Mouse (Mus musculus): ENCODE results near the gene Acyp2.
"Not testable (repeated sequence)": the region's sequence is repeated elsewhere in the genome, so short reads cannot be mapped to it uniquely, and the experiment has no call there.

Acyp2 gene

GRCm38 (mm10) chr11:30649001-30649637 lies at the start of gene Acyp2:
Gene Acyp2 (minus strand): TSS chr11:30649587.
- DNase-seq (ENCODE audit: low spot score in 2 of 2): peak; percentile 86 to 89

- no peak for DNase-seq (ENCODE audit: low spot score in 2 of 2)
Observed at GRCm38 (mm10) chr11:30689421-30689820, 40.0 kb upstream of the Acyp2 start.

- DNase-seq (ENCODE audit: low spot score in 2 of 2): peak; percentile 22 to 67
Observed at GRCm38 (mm10) chr11:30676086-30676485, 26.7 kb upstream of the Acyp2 start.

GRCm38 (mm10) chr11:30672719-30673118 lies 23.3 kb upstream of the Acyp2 start:
- DNase-seq (ENCODE audit: low spot score in 2 of 2): no peak

GRCm38 (mm10) chr11:30663001-30663400 lies 13.6 kb upstream of the Acyp2 start:
- DNase-seq (ENCODE audit: low spot score in 2 of 2): no peak

GRCm38 (mm10) chr11:30662591-30662990 lies 13.2 kb upstream of the Acyp2 start:
- no peak for DNase-seq (ENCODE audit: low spot score in 2 of 2)

- DNase-seq (ENCODE audit: low spot score in 2 of 2): peak in 1 of 2 experiments; percentile 67
Observed at GRCm38 (mm10) chr11:30657069-30657468, 7.7 kb upstream of the Acyp2 start.

GRCm38 (mm10) chr11:30656060-30656459 lies 6.7 kb upstream of the Acyp2 start:
- no peak for DNase-seq (ENCODE audit: low spot score in 2 of 2)

GRCm38 (mm10) chr11:30650416-30650815 lies 1.0 kb upstream of the Acyp2 start:
- no peak for DNase-seq (ENCODE audit: low spot score in 2 of 2)

GRCm38 (mm10) chr11:30635674-30636073 lies 13.7 kb downstream of the Acyp2 start:
- DNase-seq (ENCODE audit: low spot score in 2 of 2): no peak

- no peak for DNase-seq (ENCODE audit: low spot score in 2 of 2)
Observed at GRCm38 (mm10) chr11:30630514-30630913, 18.9 kb downstream of the Acyp2 start.

- DNase-seq (ENCODE audit: low spot score in 2 of 2): no peak
Observed at GRCm38 (mm10) chr11:30623218-30623617, 26.2 kb downstream of the Acyp2 start.

- DNase-seq (ENCODE audit: low spot score in 2 of 2): not testable (repeated sequence)
Observed at GRCm38 (mm10) chr11:30621386-30622363, 27.7 kb downstream of the Acyp2 start.

- DNase-seq (ENCODE audit: low spot score in 2 of 2): no peak
Observed at GRCm38 (mm10) chr11:30618235-30618634, 31.2 kb downstream of the Acyp2 start.

GRCm38 (mm10) chr11:30617571-30618097 lies 31.8 kb downstream of the Acyp2 start:
- no peak for DNase-seq (ENCODE audit: low spot score in 2 of 2)

GRCm38 (mm10) chr11:30615977-30616376 lies 33.4 kb downstream of the Acyp2 start:
- no peak for DNase-seq (ENCODE audit: low spot score in 2 of 2)

GRCm38 (mm10) chr11:30613916-30614546 lies 35.4 kb downstream of the Acyp2 start:
- DNase-seq (ENCODE audit: low spot score in 2 of 2): no peak

- DNase-seq (ENCODE audit: low spot score in 2 of 2): no peak
Observed at GRCm38 (mm10) chr11:30612699-30613098, 36.7 kb downstream of the Acyp2 start.

- DNase-seq (ENCODE audit: low spot score in 2 of 2): no peak
Observed at GRCm38 (mm10) chr11:30609247-30609646, 40.1 kb downstream of the Acyp2 start.

GRCm38 (mm10) chr11:30607587-30608518 lies 41.5 kb downstream of the Acyp2 start:
- no peak for DNase-seq (ENCODE audit: low spot score in 2 of 2)

GRCm38 (mm10) chr11:30597259-30597658 lies 52.1 kb downstream of the Acyp2 start:
- no peak for DNase-seq (ENCODE audit: low spot score in 2 of 2)

Measured in frontal cortex, postnatal 36 days (tissue).